Mouse (Mus musculus) stomach, embryonic 16.5 days (tissue): ENCODE measurements around the gene Rarres2. TPM values are rescaled to one million over a fixed set of nuclear protein-coding genes. Genes with fewer than 3 reads are reported as not detected.

Experiments
- ATAC-seq: fragments of 200-750 bp; cut with Nextera tagmentation; 2 replicates; pipeline ENCODE4 v1.8.0; 2017; ENCODE audit warnings: moderate number of reproducible peaks, moderate TSS enrichment; ENCODE audit not compliant: insufficient read depth, low FRiP score
- H3K27ac ChIP-seq: fragments of 300-500 bp; sonication (generic); 2 replicates; pipeline ENCODE4 v1.5.1; 2014; ENCODE audit warnings: low read length
- H3K27me3 ChIP-seq: fragments of 300-500 bp; sonication (generic); 2 replicates; pipeline ENCODE4 v1.6.1; 2014; ENCODE audit warnings: low read length, control low read depth, mixed read lengths; ENCODE audit not compliant: control insufficient read depth, insufficient read depth
- H3K36me3 ChIP-seq: fragments of 300-500 bp; sonication (generic); 2 replicates; pipeline ENCODE4 v1.6.1; 2014; ENCODE audit warnings: low read length; ENCODE audit not compliant: control insufficient read depth, insufficient read depth
- H3K4me1 ChIP-seq: fragments of 300-500 bp; sonication (generic); 2 replicates; pipeline ENCODE4 v1.6.1; 2014; ENCODE audit warnings: low read length, control low read depth, mixed read lengths; ENCODE audit not compliant: control insufficient read depth, insufficient read depth
- H3K4me2 ChIP-seq: fragments of 300-500 bp; sonication (generic); 2 replicates; pipeline ENCODE4 v1.6.1; 2014; ENCODE audit warnings: low read depth, low read length, mixed read lengths
- H3K4me3 ChIP-seq: fragments of 300-500 bp; sonication (generic); replicated peaks from 2 replicates; pipeline ENCODE4 v1.5.1; 2014; ENCODE audit warnings: mild to moderate bottlenecking, low read length
- H3K9ac ChIP-seq: fragments of 300-500 bp; sonication (generic); 2 replicates; pipeline ENCODE4 v1.6.1; 2014; ENCODE audit warnings: low read length
- H3K9me3 ChIP-seq: fragments of 300-500 bp; sonication (generic); replicated peaks from 2 replicates; pipeline ENCODE4 v1.6.1; 2016; ENCODE audit warnings: low read length, control low read depth; ENCODE audit not compliant: control insufficient read depth
- WGBS: fragments of 180-500 bp; shearing (Covaris S2); extraction: QIAGEN DNeasy Blood & Tissue Kit; methylation state at CpG from one replicate; pipeline ENCODE4 v1.1.7; 2014; 5-methylcytosine and 5-hydroxymethylcytosine counted together
- polyA plus RNA-seq: library from polyadenylated mRNA; unstranded; fragments of >200 nt; fragmentation: Nextera tagmentation; extraction: Ambion mirVana; gene quantifications from 2 replicates; pipeline ENCODE4 v1.2.1, GENCODE M21; 2015

The Rarres2 gene
- polyA plus RNA-seq, 1 experiment from 2014 or later: 122 TPM

- H3K4me3 ChIP-seq: no peak overlapping the region
- no peaks in the 10 kb centered on the region for H3K4me1 ChIP-seq
- no peaks in the 10 kb centered on the region for H3K36me3 ChIP-seq
- no peaks in the 10 kb centered on the region for H3K27me3 ChIP-seq
- ATAC-seq: no peak
- no peaks in the 10 kb centered on the region for H3K9me3 ChIP-seq
- no peak overlapping the region for H3K9ac ChIP-seq
- H3K27ac ChIP-seq: no peak overlapping the region
- 79% methylated on average over 6 of the region's 6 CpGs for WGBS
- H3K4me2 ChIP-seq: no peak overlapping the region
Measured at GRCm38 (mm10) chr6:48548314-48548713, 24.3 kb downstream of the Rarres2 start.

- no peaks in the 10 kb centered on the region for H3K27me3 ChIP-seq
- no peaks in the 10 kb centered on the region for H3K9me3 ChIP-seq
- H3K4me3 ChIP-seq: no peak overlapping the region
- no peak overlapping the region for H3K9ac ChIP-seq
- no peak overlapping the region for H3K27ac ChIP-seq
- no peak for ATAC-seq
- no peak overlapping the region for H3K4me2 ChIP-seq
- H3K4me1 ChIP-seq: 0 out of 2 replicates have a peak, but pooled peaks cover 4% of the 10 kb centered on the region
- WGBS: 38% methylated on average over 4 of the region's 4 CpGs
- no peaks in the 10 kb centered on the region for H3K36me3 ChIP-seq
Measured at GRCm38 (mm10) chr6:48546858-48547257, 25.7 kb downstream of the Rarres2 start.

- no peaks in the 10 kb centered on the region for H3K9me3 ChIP-seq
- 0 out of 2 replicates have a peak, but pooled peaks cover 7% of the 10 kb centered on the region for H3K4me1 ChIP-seq
- ATAC-seq: no peak
- H3K27me3 ChIP-seq: no peaks in the 10 kb centered on the region
- H3K36me3 ChIP-seq: no peaks in the 10 kb centered on the region
- WGBS: 44% methylated on average over 1 of the region's 1 CpGs
- no peak overlapping the region for H3K9ac ChIP-seq
- H3K4me3 ChIP-seq: no peak overlapping the region
- no peak overlapping the region for H3K4me2 ChIP-seq
- no peak overlapping the region for H3K27ac ChIP-seq
Measured at GRCm38 (mm10) chr6:48546271-48546670, 26.3 kb downstream of the Rarres2 start.

- 0 out of 2 replicates have a peak, but pooled peaks cover 7% of the 10 kb centered on the region for H3K4me1 ChIP-seq
- no peaks in the 10 kb centered on the region for H3K36me3 ChIP-seq
- H3K9ac ChIP-seq: no peak overlapping the region
- 76% methylated on average over 5 of the region's 5 CpGs for WGBS
- no peak for ATAC-seq
- no peak overlapping the region for H3K4me3 ChIP-seq
- no peak overlapping the region for H3K27ac ChIP-seq
- no peak overlapping the region for H3K4me2 ChIP-seq
- no peaks in the 10 kb centered on the region for H3K27me3 ChIP-seq
- no peaks in the 10 kb centered on the region for H3K9me3 ChIP-seq
Measured at GRCm38 (mm10) chr6:48545251-48545650, 27.3 kb downstream of the Rarres2 start.

GRCm38 (mm10) chr6:48542631-48543030, 30.0 kb downstream of the Rarres2 start:
- Histone ChIP-seq H3K4me1 (0 out of 2 replicates have a peak, but pooled peaks cover 9% of the 10 kb centered on the region), H3K36me3 (no peaks in the 10 kb centered on the region), H3K9me3 (no peaks in the 10 kb centered on the region), H3K27me3 (no peaks in the 10 kb centered on the region), H3K27ac (no peak overlapping the region), H3K9ac (no peak overlapping the region), H3K4me2 (no peak overlapping the region), H3K4me3 (no peak overlapping the region)
- ATAC-seq: no peak
- whole genome bisulfite sequencing: 77% methylated on average over 3 of the region's 3 CpGs

- H3K9ac ChIP-seq: no peak overlapping the region
- H3K36me3 ChIP-seq: no peaks in the 10 kb centered on the region
- peaks cover 16% of the 10 kb centered on the region; the same call in 1 of the 2 replicates for H3K4me1 ChIP-seq
- H3K27ac ChIP-seq: no peak overlapping the region
- no peaks in the 10 kb centered on the region for H3K9me3 ChIP-seq
- ATAC-seq: no peak
- no peak overlapping the region for H3K4me3 ChIP-seq
- 25% methylated on average over 7 of the region's 7 CpGs for WGBS
- no peaks in the 10 kb centered on the region for H3K27me3 ChIP-seq
- H3K4me2 ChIP-seq: no peak overlapping the region
Measured at GRCm38 (mm10) chr6:48541560-48542450, 30.8 kb downstream of the Rarres2 start.

GRCm38 (mm10) chr6:48540721-48541120, 31.9 kb downstream of the Rarres2 start:
- no peaks in the 10 kb centered on the region for H3K36me3 ChIP-seq
- H3K27me3 ChIP-seq: no peaks in the 10 kb centered on the region
- H3K9ac ChIP-seq: no peak overlapping the region
- 42% methylated on average over 3 of the region's 3 CpGs for WGBS
- H3K4me3 ChIP-seq: no peak overlapping the region
- no peak for ATAC-seq
- no peak overlapping the region for H3K27ac ChIP-seq
- H3K9me3 ChIP-seq: no peaks in the 10 kb centered on the region
- H3K4me2 ChIP-seq: no peak overlapping the region
- peaks cover 16% of the 10 kb centered on the region; the same call in 1 of the 2 replicates for H3K4me1 ChIP-seq

- Histone ChIP-seq H3K9ac (no peak overlapping the region), H3K4me2 (no peak overlapping the region), H3K36me3 (no peaks in the 10 kb centered on the region), H3K9me3 (no peaks in the 10 kb centered on the region), H3K27ac (no peak overlapping the region), H3K4me3 (no peak overlapping the region), H3K4me1 (peaks cover 16% of the 10 kb centered on the region; the same call in 1 of the 2 replicates), H3K27me3 (no peaks in the 10 kb centered on the region)
- ATAC-seq: no peak
- WGBS: 65% methylated on average over 5 of the region's 5 CpGs
Measured at GRCm38 (mm10) chr6:48539860-48540259, 32.7 kb downstream of the Rarres2 start.
